Mouse (Mus musculus) embryonic facial prominence, embryonic 14.5 days (tissue): Measurements from ENCODE around the gene Hist1h1d. TPM values are rescaled to one million over a fixed set of nuclear protein-coding genes. Genes with fewer than 3 reads are reported as not detected.

Source experiments
- ATAC-seq: fragments of 200-750 bp; cut with Nextera tagmentation; 2 replicates; pipeline ENCODE4 v1.8.0; 2017; ENCODE audit warnings: low read depth, moderate number of reproducible peaks, moderate TSS enrichment
- DNase-seq: peaks from one replicate; pipeline ENCODE4 v3.0.0-alpha.2; 2015; ENCODE audit warnings: low spot score
- H3K27ac ChIP-seq: fragments of 300-500 bp; sonication (generic); replicated peaks from 2 replicates; pipeline ENCODE4 v1.5.1; 2014; ENCODE audit warnings: low read depth, mild to moderate bottlenecking, low read length, moderate library complexity
- H3K27me3 ChIP-seq: fragments of 300-500 bp; sonication (generic); replicated peaks from 2 replicates; pipeline ENCODE4 v1.6.1; 2014; ENCODE audit warnings: low read length; ENCODE audit not compliant: control insufficient read depth, insufficient read depth
- H3K36me3 ChIP-seq: fragments of 300-500 bp; sonication (generic); 2 replicates; pipeline ENCODE4 v1.6.1; 2014; ENCODE audit warnings: low read length, mixed read lengths; ENCODE audit not compliant: control insufficient read depth, insufficient read depth
- H3K4me1 ChIP-seq: fragments of 300-500 bp; sonication (generic); 2 replicates; pipeline ENCODE4 v1.6.1; 2014; ENCODE audit warnings: antibody characterized with exemption, low read length; ENCODE audit not compliant: control insufficient read depth, insufficient read depth
- H3K4me2 ChIP-seq: fragments of 300-500 bp; sonication (generic); 2 replicates; pipeline ENCODE4 v1.6.1; 2014; ENCODE audit warnings: low read depth, mild to moderate bottlenecking, low read length, moderate library complexity, mixed read lengths
- H3K4me3 ChIP-seq: fragments of 300-500 bp; sonication (generic); 2 replicates; pipeline ENCODE4 v1.5.1; 2014; ENCODE audit warnings: low read depth, mild to moderate bottlenecking, low read length
- H3K9ac ChIP-seq: fragments of 300-500 bp; sonication (generic); 2 replicates; pipeline ENCODE4 v1.6.1; 2014; ENCODE audit warnings: low read depth, mild to moderate bottlenecking, low read length, moderate library complexity, mixed read lengths
- H3K9me3 ChIP-seq: fragments of 300-500 bp; sonication (generic); 2 replicates; pipeline ENCODE4 v1.6.1; 2016; ENCODE audit warnings: low read length; ENCODE audit not compliant: control insufficient read depth
- WGBS: fragments of 180-500 bp; shearing (Covaris S2); extraction: QIAGEN DNeasy Blood & Tissue Kit; methylation state at CpG from one replicate; pipeline ENCODE4 v1.1.7; 2014; 5-methylcytosine and 5-hydroxymethylcytosine counted together
- polyA plus RNA-seq: library from polyadenylated mRNA; unstranded; fragments of >200 nt; fragmentation: Nextera tagmentation; extraction: Ambion mirVana; gene quantifications from 2 replicates; pipeline ENCODE4 v1.2.1, GENCODE M21; 2014

Gene Hist1h1d
- polyA plus RNA-seq, result 0.60 TPM in 2 replicates

GRCm38 (mm10) chr13:23552962-23553361, at the start of gene Hist1h1d:
TSS of gene Hist1h1d (plus strand) at chr13:23553262.
- ATAC-seq, result no peak
- H3K4me3 ChIP-seq, result peak within 1 kb of the TSS; percentile 58; the same call in 1 of the 2 replicates

GRCm38 (mm10) chr13:23503797-23504196, 49.3 kb upstream of the Hist1h1d start:
- ATAC-seq (no peak), DNase-seq (peak; percentile 68)
- H3K4me1 ChIP-seq, result peaks cover 15% of the 10 kb centered on the region
- no peak overlapping the region for H3K4me3 ChIP-seq
- H3K9ac ChIP-seq, result no peak overlapping the region
- H3K27ac ChIP-seq, result no peak overlapping the region
- H3K36me3 ChIP-seq, result no peaks in the 10 kb centered on the region
- 1% methylated on average over 9 of the region's 9 CpGs for WGBS
- H3K4me2 ChIP-seq, result peak overlapping the region; percentile 23
- H3K27me3 ChIP-seq, result no peaks in the 10 kb centered on the region
- H3K9me3 ChIP-seq, result no peaks in the 10 kb centered on the region

More at GRCm38 (mm10) chr13:23552962-23553361, at the start of gene Hist1h1d:
- H3K27ac ChIP-seq, result peak within 1 kb of the TSS; percentile 98
- peaks cover 14% of the 10 kb centered on the region; the same call in 1 of the 2 replicates for H3K4me1 ChIP-seq
- H3K36me3 ChIP-seq, result no peaks in the 10 kb centered on the region
- H3K9me3 ChIP-seq, result no peaks in the 10 kb centered on the region
- no peak for DNase-seq
- H3K9ac ChIP-seq, result peak within 1 kb of the TSS; percentile 87; the same call in 1 of the 2 replicates
- no peaks in the 10 kb centered on the region for H3K27me3 ChIP-seq
- H3K4me2 ChIP-seq, result peak within 1 kb of the TSS; percentile 97

- Histone ChIP-seq H3K27ac (peak overlapping the region; percentile 72), H3K36me3 (no peaks in the 10 kb centered on the region), H3K27me3 (no peaks in the 10 kb centered on the region), H3K9ac (peak overlapping the region; percentile 31; the same call in 1 of the 2 replicates), H3K4me1 (peaks cover 15% of the 10 kb centered on the region), H3K4me2 (peak overlapping the region; percentile 53), H3K9me3 (no peaks in the 10 kb centered on the region), H3K4me3 (peak overlapping the region; percentile 28)
- 6% methylated on average over 14 of the region's 14 CpGs for WGBS
- ATAC-seq, result 0 out of 2 replicates have a peak, but pooled peaks have one; percentile 26
- no peak for DNase-seq
These were observed 47.3 kb upstream of the Hist1h1d start for GRCm38 (mm10) chr13:23505662-23506345.

- WGBS, result 4% methylated on average over 13 of the region's 13 CpGs
- Histone ChIP-seq H3K4me2 (peak overlapping the region; percentile 53), H3K27me3 (no peaks in the 10 kb centered on the region), H3K9ac (no peak overlapping the region), H3K4me1 (peaks cover 15% of the 10 kb centered on the region), H3K27ac (0 out of 2 replicates have a peak overlapping the region, but pooled peaks have one; percentile 72), H3K9me3 (no peaks in the 10 kb centered on the region), H3K36me3 (no peaks in the 10 kb centered on the region), H3K4me3 (peak overlapping the region; percentile 28)
- 0 out of 2 replicates have a peak, but pooled peaks have one; percentile 27 for ATAC-seq
- DNase-seq, result peak; percentile 48
These were observed 46.7 kb upstream of the Hist1h1d start for GRCm38 (mm10) chr13:23506351-23506750.

- H3K4me1 ChIP-seq, result peaks cover 15% of the 10 kb centered on the region
- H3K36me3 ChIP-seq, result no peaks in the 10 kb centered on the region
- H3K4me2 ChIP-seq, result peak overlapping the region; percentile 53; the same call in 1 of the 2 replicates
- H3K9me3 ChIP-seq, result no peaks in the 10 kb centered on the region
- ATAC-seq (no peak), DNase-seq (no peak)
- no peak overlapping the region for H3K9ac ChIP-seq
- H3K27me3 ChIP-seq, result no peaks in the 10 kb centered on the region
- no peak overlapping the region for H3K4me3 ChIP-seq
- no peak overlapping the region for H3K27ac ChIP-seq
- 22% methylated on average over 14 of the region's 14 CpGs for WGBS
These were observed 46.1 kb upstream of the Hist1h1d start for GRCm38 (mm10) chr13:23506819-23507515.

- ATAC-seq (no peak), DNase-seq (no peak)
- H3K4me2 ChIP-seq, result no peak overlapping the region
- H3K36me3 ChIP-seq, result no peaks in the 10 kb centered on the region
- no peaks in the 10 kb centered on the region for H3K9me3 ChIP-seq
- H3K4me3 ChIP-seq, result no peak overlapping the region
- H3K27me3 ChIP-seq, result no peaks in the 10 kb centered on the region
- H3K4me1 ChIP-seq, result peaks cover 13% of the 10 kb centered on the region
- no peak overlapping the region for H3K27ac ChIP-seq
- WGBS, result 26% methylated on average over 1 of the region's 1 CpGs
- H3K9ac ChIP-seq, result no peak overlapping the region
These were observed 42.9 kb upstream of the Hist1h1d start for GRCm38 (mm10) chr13:23510127-23510526.

GRCm38 (mm10) chr13:23513517-23513916, 39.5 kb upstream of the Hist1h1d start:
- H3K4me1 ChIP-seq, result no peaks in the 10 kb centered on the region
- ATAC-seq, result no peak
- no peak overlapping the region for H3K4me2 ChIP-seq

GRCm38 (mm10) chr13:23515281-23515680, 37.8 kb upstream of the Hist1h1d start:
- no peak overlapping the region for H3K27ac ChIP-seq
- H3K36me3 ChIP-seq, result no peaks in the 10 kb centered on the region
- DNase-seq, result no peak
- no peak for ATAC-seq
- no peaks in the 10 kb centered on the region for H3K27me3 ChIP-seq
- 70% methylated on average over 5 of the region's 5 CpGs for WGBS
- H3K4me1 ChIP-seq, result no peaks in the 10 kb centered on the region
- no peak overlapping the region for H3K4me2 ChIP-seq
- H3K4me3 ChIP-seq, result no peak overlapping the region
- H3K9ac ChIP-seq, result no peak overlapping the region
- no peaks in the 10 kb centered on the region for H3K9me3 ChIP-seq

More at GRCm38 (mm10) chr13:23513517-23513916, 39.5 kb upstream of the Hist1h1d start:
- Histone ChIP-seq H3K9me3 (no peaks in the 10 kb centered on the region), H3K27ac (no peak overlapping the region), H3K27me3 (no peaks in the 10 kb centered on the region), H3K9ac (no peak overlapping the region), H3K4me3 (no peak overlapping the region), H3K36me3 (no peaks in the 10 kb centered on the region)
- DNase-seq, result no peak
- WGBS, result 83% methylated on average over 1 of the region's 1 CpGs
